Mouse (Mus musculus) liver, postnatal 0 days (tissue): ENCODE results near the gene Rubcn.

Source experiments
- CTCF ChIP-seq: sonication (generic); IDR thresholded peaks from 2 replicates; pipeline ENCODE4 v1.5.1; 2016; ENCODE audit warnings: antibody characterized with exemption, low read depth
- EP300 ChIP-seq: IDR thresholded peaks from 2 replicates; pipeline ENCODE4 v1.6.1; 2016; ENCODE audit warnings: antibody characterized with exemption, low read depth, mild to moderate bottlenecking

DNA sequence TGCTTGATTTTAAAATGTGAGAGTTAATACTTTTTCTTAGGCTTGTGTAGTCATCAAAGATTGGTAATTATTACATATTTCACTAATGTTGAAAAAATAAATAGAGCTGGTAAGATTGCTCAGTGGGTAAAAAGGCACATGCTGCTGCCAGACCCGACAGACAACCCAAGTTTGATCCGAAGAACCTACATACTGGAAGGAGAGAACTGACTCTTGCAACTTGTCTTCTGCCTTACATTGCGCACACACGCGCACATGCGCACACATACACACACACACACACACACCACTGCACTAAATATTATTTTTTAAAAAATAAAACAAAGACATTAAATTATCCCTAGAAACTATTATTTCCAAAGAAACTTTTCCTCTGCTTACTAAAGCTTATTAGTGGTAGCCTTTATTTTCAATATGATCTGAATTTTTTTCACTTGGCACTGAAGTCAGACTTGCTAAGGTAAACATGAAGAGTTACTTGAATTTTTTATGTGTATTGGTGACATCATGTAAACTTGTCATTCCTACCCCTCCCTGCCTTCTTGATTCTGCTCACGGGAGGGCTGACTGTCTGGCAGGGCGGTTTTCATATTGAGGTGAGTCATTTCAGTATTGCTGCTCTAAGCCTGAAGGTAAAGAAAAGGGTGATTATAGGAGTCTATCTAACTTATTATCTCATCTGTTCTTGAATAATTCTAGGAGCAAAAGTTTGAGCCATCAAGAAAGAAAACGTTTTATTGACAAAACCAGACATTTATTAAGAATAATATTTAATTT, 37.9 kb upstream of the Rubcn start:
- TF ChIP-seq CTCF (no peak), EP300 (no peak)
